Comparison of ENCODE assay signal across 21 mouse cellular contexts in genomic region chr4:151243445-151243844, GRCm38 (mm10).
A peak's percentile ranks its signal among the peaks of the same experiment; 100 is the strongest.
DNase-seq lines count a peak whose midpoint lies in the region; ATAC-seq and TF ChIP-seq lines count a peak whose summit lies in the region.
"Had no signal": no experiment of that assay in that cellular context is flagged by ENCODE, and none has a peak within 500 bp of the region (broad histone marks: within the 10 kb centered on the region; RNA-seq: fewer than 3 reads in every experiment).

No protein-coding gene starts in this region.

- H3K4me2 ChIP-seq in lung, embryonic 14.5 days: no peak overlapping the region
- H3K4me2 ChIP-seq in lung, embryonic 16.5 days (ENCODE audit: low read depth, low read length): no peak overlapping the region
- H3K4me2 ChIP-seq in neural tube, embryonic 15.5 days: no peak overlapping the region
- H3K4me2 ChIP-seq: embryonic facial prominence, embryonic 15.5 days; forebrain, embryonic 15.5 days; heart, embryonic 12.5 days had no signal

- H3K27ac ChIP-seq in lung, embryonic 14.5 days (ENCODE audit: low read depth): no peak overlapping the region
- no peak overlapping the region for H3K27ac ChIP-seq in ES-E14 (ENCODE audit: insufficient read depth, low read depth, low read length, poor library complexity, severe bottlenecking)
- H3K27ac ChIP-seq in lung, embryonic 16.5 days (ENCODE audit: low read length): no peak overlapping the region
- H3K27ac ChIP-seq in neural tube, embryonic 15.5 days (replicated peaks): peak overlapping the region; percentile 24; the same call in 1 of the 2 replicates
- H3K27ac ChIP-seq: embryonic facial prominence, embryonic 15.5 days; forebrain, embryonic 10.5 days; forebrain, embryonic 15.5 days; heart, adult 2 months had no signal

- no peaks in the 10 kb centered on the region for H3K27me3 ChIP-seq in lung, embryonic 14.5 days (ENCODE audit: insufficient read depth, low read length)
- no peaks in the 10 kb centered on the region for H3K27me3 ChIP-seq in lung, embryonic 16.5 days (ENCODE audit: control insufficient read depth, insufficient read depth, low read depth, low read length)
- H3K27me3 ChIP-seq in neural tube, embryonic 15.5 days (replicated peaks): no peaks in the 10 kb centered on the region

- in situ Hi-C loops in ES-E14 (cut with MboI; ENCODE audit: low sequenced_read_pairs in 2 of 2, unreplicated experiment in 2 of 2): no loop called here

- DNase-seq in lung, embryonic 14.5 days: peak; percentile 27
- no peak for DNase-seq in lung, postnatal 4 days
- DNase-seq in ES-E14 (ENCODE audit: low read depth, low spot score): peak; percentile 17
- DNase-seq in layer of hippocampus, adult 9-11 months: no peak
- no peak for DNase-seq in heart, adult 18-20 months
- DNase-seq: adrenal gland, adult 8-10 months; cerebellum, adult 2 months; cerebellum, postnatal 10 days; embryo, embryonic 11 days; gastrocnemius, postnatal 10 days; heart, adult 2 months had no signal

- H3K9me3 ChIP-seq in lung, embryonic 14.5 days (ENCODE audit: low read depth, low read length): no peaks in the 10 kb centered on the region
- H3K9me3 ChIP-seq in ES-E14 (ENCODE audit: control insufficient read depth, insufficient read depth, low read depth, low read length): no peaks in the 10 kb centered on the region
- H3K9me3 ChIP-seq in lung, embryonic 16.5 days (ENCODE audit: control insufficient read depth, low read length): no peaks in the 10 kb centered on the region
- H3K9me3 ChIP-seq in neural tube, embryonic 15.5 days (replicated peaks): no peaks in the 10 kb centered on the region
- H3K9me3 ChIP-seq: embryonic facial prominence, embryonic 15.5 days; forebrain, embryonic 15.5 days had no signal

- TF ChIP-seq CTCF in lung, embryonic 14.5 days (IDR thresholded peaks at IDR 0.05; ENCODE audit: low read depth): no peak

- H3K4me3 ChIP-seq in lung, embryonic 14.5 days (ENCODE audit: low read depth, low read length): no peak overlapping the region
- no peak overlapping the region for H3K4me3 ChIP-seq in ES-E14 (ENCODE audit: insufficient read depth in 1 of 2, low read depth in 1 of 2, low read length in 2 of 2, poor library complexity in 1 of 2, severe bottlenecking in 1 of 2)
- H3K4me3 ChIP-seq in lung, embryonic 16.5 days (ENCODE audit: low read length): no peak overlapping the region
- H3K4me3 ChIP-seq in neural tube, embryonic 15.5 days (replicated peaks): no peak overlapping the region
- H3K4me3 ChIP-seq: embryonic facial prominence, embryonic 15.5 days; erythroblast, embryonic 14.5 days; forebrain, embryonic 10.5 days; forebrain, embryonic 15.5 days; heart, adult 2 months; heart, embryonic 12.5 days had no signal

- 37% methylated on average over 9 of the region's 9 CpGs for WGBS in lung, embryonic 14.5 days
- 38% methylated on average over 9 of the region's 9 CpGs for WGBS in lung, embryonic 16.5 days
- WGBS in neural tube, embryonic 15.5 days: 60% methylated on average over 9 of the region's 9 CpGs

- no peaks in the 10 kb centered on the region for H3K4me1 ChIP-seq in lung, embryonic 14.5 days (ENCODE audit: insufficient read depth)
- peaks cover 2 to 19% of the 10 kb centered on the region in 2 experiments; a peak in 3 of 4 replicates for H3K4me1 ChIP-seq in ES-E14 (ENCODE audit: control insufficient read depth in 2 of 2, insufficient read depth in 2 of 2, low read length in 2 of 2, poor library complexity in 1 of 2)
- H3K4me1 ChIP-seq in lung, embryonic 16.5 days (replicated peaks; ENCODE audit: control insufficient read depth, insufficient read depth, low read length): no peaks in the 10 kb centered on the region
- peaks cover 41% of the 10 kb centered on the region for H3K4me1 ChIP-seq in neural tube, embryonic 15.5 days
- H3K4me1 ChIP-seq: embryonic facial prominence, embryonic 15.5 days; forebrain, embryonic 15.5 days had no signal

- H3K36me3 ChIP-seq in lung, embryonic 14.5 days (ENCODE audit: insufficient read depth): no peaks in the 10 kb centered on the region
- no peaks in the 10 kb centered on the region for H3K36me3 ChIP-seq in ES-E14 (ENCODE audit: control insufficient read depth, insufficient read depth, low read length, poor library complexity, severe bottlenecking)
- H3K36me3 ChIP-seq in lung, embryonic 16.5 days (ENCODE audit: control insufficient read depth, insufficient read depth, low read length): no peaks in the 10 kb centered on the region
- H3K36me3 ChIP-seq in neural tube, embryonic 15.5 days: no peaks in the 10 kb centered on the region
- H3K36me3 ChIP-seq: embryonic facial prominence, embryonic 15.5 days; forebrain, embryonic 10.5 days; forebrain, embryonic 15.5 days; heart, embryonic 12.5 days had no signal

- no peak for ATAC-seq in lung, embryonic 14.5 days (ENCODE audit: insufficient read depth)
- peak; percentile 74 for ATAC-seq in lung, embryonic 16.5 days (ENCODE audit: low read depth)
- no peak for ATAC-seq in neural tube, embryonic 15.5 days (ENCODE audit: low FRiP score)
- ATAC-seq: forebrain, embryonic 15.5 days; hindbrain, embryonic 16.5 days; inflammation-experienced regulatory T-cells, adult 6 months; Patski had no signal

- H3K9ac ChIP-seq in lung, embryonic 14.5 days: no peak overlapping the region
- H3K9ac ChIP-seq in ES-E14 (ENCODE audit: insufficient read depth, low read depth, low read length, poor library complexity, severe bottlenecking): no peak overlapping the region
- H3K9ac ChIP-seq in lung, embryonic 16.5 days (ENCODE audit: low read length): no peak overlapping the region
- no peak overlapping the region for H3K9ac ChIP-seq in neural tube, embryonic 15.5 days (replicated peaks)
- H3K9ac ChIP-seq: embryonic facial prominence, embryonic 15.5 days; forebrain, embryonic 15.5 days; heart, embryonic 12.5 days had no signal

TF ChIP-seq in ES-E14, 5 proteins besides CTCF, POLR2A, EP300 and RAD21:
- TF ChIP-seq HCFC1 (IDR thresholded peaks at IDR 0.05; ENCODE audit: borderline replicate concordance, insufficient read depth, low read length): no peak
- no peak for TF ChIP-seq ZC3H11A (IDR thresholded peaks at IDR 0.05; ENCODE audit: borderline replicate concordance, low read depth, low read length)
- no peak for TF ChIP-seq MAFK (IDR thresholded peaks at IDR 0.05; ENCODE audit: insufficient read depth, low read depth, low read length)
- TF ChIP-seq CHD2 (IDR thresholded peaks at IDR 0.05; ENCODE audit: low read depth, low read length): no peak
- no peak for TF ChIP-seq ZNF384 (IDR thresholded peaks at IDR 0.05; ENCODE audit: low read depth, low read length)

Comparison
In these comparisons a context has a peak if more than half of its experiments do, and no peak if none do; other contexts are left out.
1. DNase-seq: peak in lung, embryonic 14.5 days (single experiment) and ES-E14 (single experiment); none in lung, postnatal 4 days (0 of 2), layer of hippocampus, adult 9-11 months (single experiment) and heart, adult 18-20 months (0 of 2).